Mouse (Mus musculus) intestine, postnatal 0 days (tissue): ENCODE measurements around the gene Tpcn2. TPM values are rescaled to one million over a fixed set of nuclear protein-coding genes. Genes with fewer than 3 reads are reported as not detected.
A peak's percentile ranks its signal among the peaks of the same experiment; 100 is the strongest.

Experiments used
- ATAC-seq: fragments of 200-750 bp; cut with Nextera tagmentation; 2 replicates; pipeline ENCODE4 v1.8.0; 2017; ENCODE audit warnings: mild to moderate bottlenecking, moderate TSS enrichment, moderate library complexity
- H3K27ac ChIP-seq: fragments of 300-500 bp; sonication (generic); 2 replicates; pipeline ENCODE4 v1.5.1; 2014; ENCODE audit warnings: mild to moderate bottlenecking, low read depth, low read length, moderate library complexity
- H3K27me3 ChIP-seq: fragments of 300-500 bp; sonication (generic); replicated peaks from 2 replicates; pipeline ENCODE4 v1.6.1; 2014; ENCODE audit warnings: low read length, mixed read lengths; ENCODE audit not compliant: control insufficient read depth, insufficient read depth
- H3K36me3 ChIP-seq: fragments of 300-500 bp; sonication (generic); 2 replicates; pipeline ENCODE4 v1.6.1; 2014; ENCODE audit warnings: mild to moderate bottlenecking, moderate library complexity; ENCODE audit not compliant: control insufficient read depth, insufficient read depth
- H3K4me1 ChIP-seq: fragments of 300-500 bp; sonication (generic); replicated peaks from 2 replicates; pipeline ENCODE4 v1.6.1; 2014; ENCODE audit warnings: antibody characterized with exemption, low read length, mixed read lengths; ENCODE audit not compliant: control insufficient read depth, insufficient read depth
- H3K4me2 ChIP-seq: fragments of 300-500 bp; sonication (generic); replicated peaks from 2 replicates; pipeline ENCODE4 v1.6.1; 2014; ENCODE audit warnings: low read depth, mild to moderate bottlenecking, moderate library complexity
- H3K4me3 ChIP-seq: fragments of 300-500 bp; sonication (generic); 2 replicates; pipeline ENCODE4 v1.5.1; 2014; ENCODE audit warnings: low read depth, low read length
- H3K9ac ChIP-seq: fragments of 300-500 bp; sonication (generic); 2 replicates; pipeline ENCODE4 v1.6.1; 2014; ENCODE audit warnings: mild to moderate bottlenecking, low read depth, low read length
- H3K9me3 ChIP-seq: fragments of 300-500 bp; sonication (generic); 2 replicates; pipeline ENCODE4 v1.6.1; 2016; ENCODE audit warnings: mixed run types; ENCODE audit not compliant: control insufficient read depth
- CTCF ChIP-seq: sonication (generic); IDR thresholded peaks from 2 replicates; pipeline ENCODE4 v1.5.1; 2016; ENCODE audit warnings: low read depth, mild to moderate bottlenecking, control low read depth, antibody characterized with exemption, moderate library complexity
- WGBS: fragments of 180-500 bp; shearing (Covaris S2); extraction: QIAGEN DNeasy Blood & Tissue Kit; methylation state at CpG from one replicate; pipeline ENCODE4 v1.1.7; 2014; 5-methylcytosine and 5-hydroxymethylcytosine counted together
- polyA plus RNA-seq: library from polyadenylated mRNA; unstranded; fragments of >200 nt; fragmentation: Nextera tagmentation; extraction: Ambion mirVana; gene quantifications from 2 replicates; pipeline ENCODE4 v1.2.1, GENCODE M21; 2015

Tpcn2 gene
- polyA plus RNA-seq, 1 experiment from 2014 or later: 7.6 TPM

- no peak overlapping the region for H3K9ac ChIP-seq
- WGBS: 94% methylated on average over 2 of the region's 2 CpGs
- H3K27me3 ChIP-seq: no peaks in the 10 kb centered on the region
- no peak overlapping the region for H3K4me3 ChIP-seq
- H3K27ac ChIP-seq: no peak overlapping the region
- H3K9me3 ChIP-seq: no peaks in the 10 kb centered on the region
- no peaks in the 10 kb centered on the region for H3K4me1 ChIP-seq
- TF ChIP-seq CTCF: no peak
- H3K4me2 ChIP-seq: no peak overlapping the region
- H3K36me3 ChIP-seq: no peaks in the 10 kb centered on the region
- no peak for ATAC-seq
Observed at GRCm38 (mm10) chr7:145291847-145292246, 8.0 kb upstream of the Tpcn2 start.

GRCm38 (mm10) chr7:145289302-145289701 lies 5.5 kb upstream of the Tpcn2 start:
- Histone ChIP-seq H3K27ac (no peak overlapping the region), H3K36me3 (no peaks in the 10 kb centered on the region), H3K9ac (no peak overlapping the region), H3K9me3 (no peaks in the 10 kb centered on the region), H3K27me3 (no peaks in the 10 kb centered on the region), H3K4me1 (no peaks in the 10 kb centered on the region), H3K4me3 (no peak overlapping the region), H3K4me2 (no peak overlapping the region)
- ATAC-seq: no peak
- 39% methylated on average over 5 of the region's 5 CpGs for WGBS
- peak; percentile 75 for TF ChIP-seq CTCF

- no peak overlapping the region for H3K4me3 ChIP-seq
- no peak overlapping the region for H3K4me2 ChIP-seq
- no peak overlapping the region for H3K27ac ChIP-seq
- ATAC-seq: no peak
- no peaks in the 10 kb centered on the region for H3K36me3 ChIP-seq
- H3K9me3 ChIP-seq: no peaks in the 10 kb centered on the region
- no peak for TF ChIP-seq CTCF
- no peak overlapping the region for H3K9ac ChIP-seq
- H3K27me3 ChIP-seq: no peaks in the 10 kb centered on the region
- 46% methylated on average over 6 of the region's 6 CpGs for WGBS
- peaks cover 3% of the 10 kb centered on the region; the same call in 1 of the 2 replicates for H3K4me1 ChIP-seq
Observed at GRCm38 (mm10) chr7:145287410-145287809, 3.6 kb upstream of the Tpcn2 start.

GRCm38 (mm10) chr7:145285476-145285875 lies 1.7 kb upstream of the Tpcn2 start:
- Histone ChIP-seq H3K4me3 (no peak overlapping the region), H3K9ac (no peak overlapping the region), H3K4me2 (no peak overlapping the region), H3K9me3 (no peaks in the 10 kb centered on the region), H3K36me3 (no peaks in the 10 kb centered on the region), H3K27me3 (no peaks in the 10 kb centered on the region), H3K4me1 (peaks cover 3% of the 10 kb centered on the region; the same call in 1 of the 2 replicates), H3K27ac (no peak overlapping the region)
- TF ChIP-seq CTCF: no peak
- 71% methylated on average over 4 of the region's 4 CpGs for WGBS
- ATAC-seq: no peak

- Histone ChIP-seq H3K4me2 (peak overlapping the region; percentile 70), H3K4me3 (peak overlapping the region; percentile 56; the same call in 1 of the 2 replicates), H3K27me3 (no peaks in the 10 kb centered on the region), H3K36me3 (peaks cover 5% of the 10 kb centered on the region; the same call in 1 of the 2 replicates), H3K9me3 (no peaks in the 10 kb centered on the region), H3K4me1 (peaks cover 3% of the 10 kb centered on the region; the same call in 1 of the 2 replicates), H3K9ac (no peak overlapping the region; the same call in 1 of the 2 replicates), H3K27ac (peak overlapping the region; percentile 70)
- ATAC-seq: peak; percentile 37
- WGBS: 31% methylated on average over 3 of the region's 3 CpGs
- no peak for TF ChIP-seq CTCF
Observed at GRCm38 (mm10) chr7:145284293-145284692, 482 bp upstream of the Tpcn2 start.

- Histone ChIP-seq H3K9me3 (no peaks in the 10 kb centered on the region), H3K27me3 (no peaks in the 10 kb centered on the region), H3K27ac (peak overlapping the region; percentile 70; the same call in 1 of the 2 replicates), H3K4me2 (peak overlapping the region; percentile 70), H3K4me3 (peak overlapping the region; percentile 56), H3K36me3 (peaks cover 18% of the 10 kb centered on the region; the same call in 1 of the 2 replicates), H3K9ac (peak overlapping the region; percentile 63; the same call in 1 of the 2 replicates), H3K4me1 (peaks cover 3% of the 10 kb centered on the region; the same call in 1 of the 2 replicates)
- WGBS: 54% methylated on average over 4 of the region's 4 CpGs
- ATAC-seq: no peak
- TF ChIP-seq CTCF: no peak
Observed at GRCm38 (mm10) chr7:145283041-145283440, 770 bp downstream of the Tpcn2 start.

GRCm38 (mm10) chr7:145281396-145281795 lies 2.4 kb downstream of the Tpcn2 start:
- 71% methylated on average over 4 of the region's 4 CpGs for WGBS
- Histone ChIP-seq H3K36me3 (peaks cover 27% of the 10 kb centered on the region; the same call in 1 of the 2 replicates), H3K27me3 (no peaks in the 10 kb centered on the region), H3K4me2 (0 out of 2 replicates have a peak overlapping the region, but pooled peaks have one; percentile 17), H3K9ac (no peak overlapping the region), H3K4me3 (no peak overlapping the region), H3K9me3 (no peaks in the 10 kb centered on the region), H3K27ac (no peak overlapping the region), H3K4me1 (peaks cover 3% of the 10 kb centered on the region; the same call in 1 of the 2 replicates)
- TF ChIP-seq CTCF: no peak
- no peak for ATAC-seq
